Mouse (Mus musculus) CH12.LX (cell line): ENCODE measurements around the gene Rbm6.

Experiments
- ELF1 ChIP-seq: IDR thresholded peaks from 2 replicates; pipeline ENCODE4 v1.6.1; 2014; ENCODE audit warnings: low read depth, mild to moderate bottlenecking, inconsistent platforms, low read length, improper control_type of control experiment
- POLR2A ChIP-seq: IDR thresholded peaks from 2 replicates; pipeline ENCODE4 v1.6.1; 2011; ENCODE audit warnings: low read depth, mild to moderate bottlenecking, improper control_type of control experiment, low read length
- POLR2AphosphoS2 ChIP-seq: IDR thresholded peaks from 2 replicates; pipeline ENCODE4 v1.6.1; 2011; ENCODE audit warnings: low read depth, low read length, improper control_type of control experiment

GRCm38 (mm10) chr9:107838869-107839268, 34.2 kb downstream of the Rbm6 start:
- no peak for TF ChIP-seq POLR2A
- no peak for TF ChIP-seq ELF1
- no peak for TF ChIP-seq POLR2AphosphoS2
